Mouse (Mus musculus) large intestine, adult 2 months (tissue): ENCODE results near the gene Fut2. TPM values are rescaled to one million over a fixed set of nuclear protein-coding genes. Genes with fewer than 3 reads are reported as not detected.

Experiments
- DNase-seq: peaks from one replicate; pipeline ENCODE4 v3.0.0-alpha.2; 2012; ENCODE audit warnings: low read depth, low spot score
- WGBS: fragments of 180-500 bp; shearing (Covaris S2); methylation state at CpG from one replicate; pipeline ENCODE4 v1.1.7; 2018; 5-methylcytosine and 5-hydroxymethylcytosine counted together
- polyA plus RNA-seq: library from polyadenylated mRNA; depleted of rRNA; stranded (reverse); fragments of >200 nt; gene quantifications from 2 replicates; pipeline ENCODE4 v1.2.3, GENCODE M21; 2012; rRNA removed

Gene Fut2
- 11.6 and 64.5 TPM in 2 replicates for polyA plus RNA-seq

DNA sequence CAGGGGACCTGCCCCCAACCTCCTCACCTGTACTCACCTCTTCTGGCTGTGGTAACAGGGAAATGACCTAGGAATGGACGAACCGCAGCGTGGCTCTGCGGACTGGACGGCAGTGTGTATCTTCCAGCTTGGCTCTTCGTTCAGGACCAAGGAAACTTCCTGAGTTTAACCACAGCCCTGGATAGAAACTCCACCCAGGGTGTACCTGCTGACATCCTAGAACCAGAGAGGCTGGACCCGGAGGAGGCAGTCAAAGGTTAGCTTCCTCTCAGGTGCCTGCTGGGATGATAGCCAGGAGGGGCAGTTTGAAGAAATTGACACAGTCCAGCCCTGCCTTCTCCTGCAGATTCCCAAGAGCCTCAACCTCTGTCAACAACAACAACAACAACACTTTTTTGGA lies at the start of gene Fut2:
Fut2 (minus strand) TSS at position 234 of the 400 bp plus-strand sequence.
- no peak for DNase-seq
- 31% methylated on average over 7 of the region's 7 CpGs for WGBS

- no peak for DNase-seq
Observed at GRCm38 (mm10) chr7:45715090-45715708, 49.0 kb upstream of the Fut2 start, which contains the start of gene Rpl18. Gene Rpl18, plus strand, starts transcription at chr7:45715457.

DNA sequence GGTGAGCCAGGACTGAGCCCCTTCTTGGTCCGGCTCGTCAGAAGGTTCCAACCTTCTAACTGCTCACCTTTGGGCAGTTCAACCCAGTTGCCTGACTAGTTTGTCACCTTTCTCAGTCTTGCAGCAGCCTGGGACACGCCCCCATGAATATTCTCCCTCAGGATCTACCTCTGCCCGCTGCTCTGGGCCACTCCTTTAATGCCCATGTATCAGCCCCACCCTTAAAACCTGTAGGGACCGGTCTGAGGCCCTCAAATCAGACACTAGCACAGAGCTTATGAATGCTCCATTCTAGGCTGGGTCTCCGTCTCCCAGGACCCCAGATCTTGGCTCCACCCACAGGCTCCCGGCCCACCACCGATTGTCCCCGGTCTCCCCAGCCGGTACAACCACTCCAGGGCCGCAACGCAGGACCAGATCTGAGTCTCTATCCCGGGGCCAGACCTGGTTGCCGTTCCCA lies 48.5 kb upstream of the Fut2 start:
- no peak for DNase-seq
- 2% methylated on average over 14 of the region's 14 CpGs for WGBS

More at GRCm38 (mm10) chr7:45715090-45715708, 49.0 kb upstream of the Fut2 start, which contains the start of gene Rpl18:
- 2% methylated on average over 34 of the region's 34 CpGs for WGBS

- no peak for DNase-seq
- 30% methylated on average over 6 of the region's 6 CpGs for WGBS
Observed at GRCm38 (mm10) chr7:45713881-45714520, 47.8 kb upstream of the Fut2 start.

- WGBS, result 36% methylated on average over 16 of the region's 16 CpGs
- DNase-seq, result no peak
Observed at GRCm38 (mm10) chr7:45713396-45713795, 47.2 kb upstream of the Fut2 start.

DNA sequence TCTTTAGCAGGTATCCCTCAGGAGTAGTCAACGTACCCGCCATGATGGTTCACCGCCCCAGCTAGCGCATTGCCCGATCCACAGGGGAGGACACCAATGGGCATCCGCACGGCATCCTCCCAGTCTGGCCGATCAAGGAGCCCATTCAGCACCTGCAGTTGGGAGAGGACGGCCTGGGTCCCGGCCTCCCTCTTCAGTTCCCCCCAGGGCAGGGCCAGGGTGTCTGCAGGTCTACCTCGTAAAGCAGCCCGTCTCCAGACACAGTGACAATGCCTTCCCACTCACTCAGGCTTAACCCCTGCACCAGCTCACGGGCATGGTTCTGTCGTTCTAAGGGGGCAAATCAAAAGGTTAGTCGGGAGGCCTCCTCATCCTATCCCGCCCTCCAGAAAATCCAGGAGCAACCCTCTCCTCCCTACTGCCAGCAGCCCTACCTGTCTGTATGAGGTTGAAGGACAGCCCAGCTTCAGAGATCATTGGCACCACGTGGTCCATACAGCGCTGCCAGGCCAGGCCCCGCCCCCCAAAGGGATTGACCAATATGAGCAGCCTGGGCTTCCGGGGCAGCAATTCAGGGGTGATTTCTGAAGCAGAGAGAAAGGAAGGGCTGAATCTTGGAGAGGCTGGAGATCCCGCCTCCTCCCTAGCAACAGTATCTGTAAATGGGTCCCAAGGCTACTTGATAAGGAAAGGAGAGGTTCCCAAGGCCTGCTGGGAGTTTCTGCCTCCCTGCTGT lies 46.0 kb upstream of the Fut2 start:
- WGBS, result 52% methylated on average over 21 of the region's 21 CpGs
- no peak for DNase-seq

DNA sequence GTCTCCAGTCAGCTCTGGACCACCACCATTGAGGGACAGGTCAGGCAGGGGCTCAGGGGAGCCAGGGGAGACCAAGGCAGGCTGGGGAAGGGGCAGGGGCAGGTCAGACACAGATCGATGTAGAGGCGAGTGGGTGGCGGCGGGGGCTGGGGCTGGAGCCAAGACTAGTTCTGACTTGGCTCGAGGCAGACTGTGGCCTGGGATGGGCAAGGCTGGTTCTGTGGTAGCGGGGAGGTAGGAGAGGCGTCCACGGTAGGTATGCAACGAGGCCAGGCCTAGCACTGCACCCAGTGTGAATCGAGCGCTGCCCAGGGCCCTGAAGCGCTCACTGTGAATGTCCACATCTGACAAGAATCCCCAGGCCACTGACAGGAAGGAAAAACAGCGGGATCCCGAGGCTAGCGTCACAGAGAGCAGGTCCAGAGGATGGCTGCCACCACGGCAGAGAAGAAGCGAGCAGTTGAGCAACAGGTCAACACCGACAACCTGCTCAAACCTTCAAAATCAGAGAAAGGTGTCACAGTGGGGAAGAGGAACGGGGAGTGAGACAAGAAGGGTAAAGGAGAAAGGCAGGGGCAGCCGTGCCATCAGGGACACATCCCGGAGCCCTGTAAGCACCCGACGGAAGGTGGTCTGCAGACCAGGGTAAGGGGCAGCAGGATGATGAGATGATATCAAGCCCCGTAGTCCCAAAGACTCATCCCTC lies 45.3 kb upstream of the Fut2 start:
- DNase-seq, result no peak
- 78% methylated on average over 24 of the region's 24 CpGs for WGBS

- WGBS, result 83% methylated on average over 20 of the region's 20 CpGs
- DNase-seq, result no peak
Observed at GRCm38 (mm10) chr7:45710477-45711191, 44.4 kb upstream of the Fut2 start.

GRCm38 (mm10) chr7:45709677-45710355 lies 43.6 kb upstream of the Fut2 start:
- 60% methylated on average over 14 of the region's 14 CpGs for WGBS
- DNase-seq, result no peak

GRCm38 (mm10) chr7:45709036-45709435 lies 42.8 kb upstream of the Fut2 start:
- whole genome bisulfite sequencing, result 42% methylated on average over 6 of the region's 6 CpGs
- no peak for DNase-seq

DNA sequence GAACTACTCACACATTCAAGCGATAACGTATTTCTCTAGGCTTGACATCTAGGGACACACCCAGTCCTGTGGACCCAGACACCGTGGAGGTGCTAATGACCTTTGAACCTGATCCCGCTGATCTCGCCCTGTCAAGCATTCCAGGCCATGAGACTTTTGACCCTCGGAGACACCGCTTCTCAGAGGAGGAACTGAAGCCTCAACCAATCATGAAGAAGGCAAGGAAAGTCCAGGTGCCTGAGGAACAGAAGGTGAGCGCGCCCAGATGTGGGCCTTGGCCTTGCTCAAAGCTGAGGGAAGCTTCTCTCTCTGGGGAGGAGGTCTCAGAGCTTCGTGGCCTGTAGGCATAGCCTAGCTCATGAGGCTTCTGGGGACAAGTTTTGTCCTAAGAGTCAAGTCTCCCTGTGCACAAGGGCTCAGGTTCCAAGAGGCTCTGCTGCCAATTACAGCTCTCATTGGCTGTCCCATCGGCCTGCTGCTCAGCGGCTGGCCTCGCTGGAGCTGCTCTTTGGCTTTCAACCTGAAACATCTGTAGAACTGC lies 42.1 kb upstream of the Fut2 start:
- no peak for DNase-seq
- WGBS, result 8% methylated on average over 13 of the region's 13 CpGs

GRCm38 (mm10) chr7:45707375-45707967 lies 41.3 kb upstream of the Fut2 start:
- WGBS, result 1% methylated on average over 27 of the region's 27 CpGs
- no peak for DNase-seq

GRCm38 (mm10) chr7:45706721-45707241 lies 40.6 kb upstream of the Fut2 start:
- WGBS, result under 1% methylated on average over 41 of the region's 45 CpGs
- no peak for DNase-seq

DNA sequence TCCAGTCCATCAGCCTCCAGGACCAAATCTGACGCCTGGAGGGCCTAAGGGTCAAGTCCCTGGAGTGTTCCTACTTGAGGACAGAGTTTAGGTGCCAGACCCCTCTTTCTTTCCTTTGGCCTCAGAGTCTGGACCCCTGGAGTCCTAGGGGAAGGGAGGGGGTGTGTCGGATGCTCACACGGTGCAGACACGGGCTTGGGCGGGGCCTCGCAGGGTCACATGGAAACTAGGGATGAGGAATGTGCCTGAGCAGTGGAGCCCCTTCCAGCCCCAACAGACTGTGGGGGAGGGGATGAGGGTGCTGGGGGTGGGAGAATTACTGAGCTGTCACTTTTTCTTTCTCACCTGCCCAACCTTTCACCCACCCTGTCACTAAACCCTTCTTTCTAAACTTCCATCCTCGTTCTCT lies 39.7 kb upstream of the Fut2 start:
- no peak for DNase-seq
- 0% methylated on average over 7 of the region's 7 CpGs for WGBS

DNA sequence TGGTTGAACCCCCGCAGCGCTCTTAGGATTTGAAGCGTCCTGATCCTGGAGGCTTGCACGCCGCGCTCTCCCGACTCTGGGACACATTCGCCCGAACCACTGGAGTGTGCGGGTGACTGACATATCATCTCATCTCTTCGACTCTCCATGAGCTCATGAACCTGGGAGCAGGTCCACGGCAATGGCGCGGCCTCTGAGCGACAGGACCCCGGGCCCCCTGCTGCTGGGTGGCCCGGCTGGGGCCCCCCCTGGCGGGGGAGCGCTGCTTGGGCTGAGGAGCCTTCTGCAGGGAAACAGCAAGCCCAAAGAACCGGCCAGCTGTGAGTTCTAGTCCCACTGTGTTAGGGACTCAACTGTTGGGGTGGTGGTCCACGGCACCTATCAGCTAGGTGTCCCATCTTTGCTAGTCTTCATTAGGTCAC lies 39.3 kb upstream of the Fut2 start:
- under 1% methylated on average over 21 of the region's 21 CpGs for WGBS

GRCm38 (mm10) chr7:45704730-45705442 lies 38.7 kb upstream of the Fut2 start, which contains the start of gene Dbp:
Gene Dbp, plus strand, starts transcription at chr7:45705088.
- no peak for DNase-seq
- WGBS, result under 1% methylated on average over 36 of the region's 36 CpGs

More for the DNA sequence above, 39.3 kb upstream of the Fut2 start:
- DNase-seq, result no peak

- under 1% methylated on average over 13 of the region's 13 CpGs for WGBS
- DNase-seq, result no peak
Observed at GRCm38 (mm10) chr7:45704046-45704559, 37.9 kb upstream of the Fut2 start.
